Mouse (Mus musculus): ENCODE measurements around the gene Usp19.

Gene Usp19

DNA sequence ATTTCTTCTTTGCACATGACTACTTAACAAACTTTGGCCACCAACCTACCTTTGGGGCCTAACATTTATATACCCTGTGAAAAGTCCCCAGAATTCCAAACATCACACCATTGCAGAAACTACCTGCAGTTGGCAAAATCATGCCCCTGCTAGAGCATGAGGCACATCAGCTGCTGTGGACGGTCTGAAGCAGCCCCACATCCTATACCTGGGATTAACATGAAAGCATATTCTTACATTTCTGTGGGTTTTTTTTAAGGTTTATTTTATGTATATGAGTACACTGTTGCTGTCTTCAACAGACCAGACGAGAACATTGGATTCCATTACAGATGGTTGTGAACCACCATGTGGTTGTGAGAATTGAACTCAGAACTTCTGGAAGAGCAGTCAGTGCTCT is 24.2 kb upstream of the Usp19 start:
- no peak for DNase-seq (ENCODE audit: low read depth, low spot score)

DNA sequence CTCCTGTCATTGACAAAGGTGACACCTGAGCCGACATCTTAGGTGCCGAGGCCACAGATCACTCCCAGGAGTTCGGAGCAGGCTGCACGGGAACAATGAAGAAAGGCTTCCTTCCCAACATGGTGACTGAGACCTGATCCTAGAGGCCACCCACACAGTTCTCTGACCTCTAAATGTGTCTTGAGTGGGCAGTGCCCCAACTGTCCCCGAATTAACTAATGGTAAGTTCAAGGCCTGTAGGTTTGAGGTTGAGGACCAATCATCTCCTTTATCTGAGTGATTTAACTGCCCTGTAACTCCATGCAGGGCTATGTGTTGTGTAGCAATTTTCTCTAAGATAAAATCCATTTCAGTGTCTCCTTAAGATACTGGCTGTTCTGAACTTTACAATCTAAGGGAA is 21.0 kb upstream of the Usp19 start:
- DNase-seq (ENCODE audit: low read depth, low spot score) = no peak

DNA sequence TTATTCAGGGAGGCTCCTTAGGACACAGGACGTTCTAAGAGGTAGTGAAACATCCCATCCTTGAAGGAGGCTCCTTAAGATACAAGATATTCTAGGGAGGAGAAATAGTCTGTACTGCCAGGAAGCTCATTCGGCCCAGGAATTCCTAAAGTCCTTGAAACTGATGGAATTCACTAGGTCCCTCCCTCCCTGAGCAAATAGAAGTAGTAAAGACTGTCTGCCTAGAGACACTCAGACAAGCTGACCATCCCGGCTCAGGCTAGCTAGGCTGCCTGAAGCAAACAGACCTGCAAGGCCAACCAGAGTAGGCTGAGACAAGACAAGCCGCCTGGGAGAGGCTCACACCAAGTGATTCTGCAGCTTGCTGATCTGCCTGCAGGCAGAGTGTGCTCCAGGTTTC is 20.6 kb upstream of the Usp19 start:
- DNase-seq (ENCODE audit: low read depth, low spot score) = no peak

DNA sequence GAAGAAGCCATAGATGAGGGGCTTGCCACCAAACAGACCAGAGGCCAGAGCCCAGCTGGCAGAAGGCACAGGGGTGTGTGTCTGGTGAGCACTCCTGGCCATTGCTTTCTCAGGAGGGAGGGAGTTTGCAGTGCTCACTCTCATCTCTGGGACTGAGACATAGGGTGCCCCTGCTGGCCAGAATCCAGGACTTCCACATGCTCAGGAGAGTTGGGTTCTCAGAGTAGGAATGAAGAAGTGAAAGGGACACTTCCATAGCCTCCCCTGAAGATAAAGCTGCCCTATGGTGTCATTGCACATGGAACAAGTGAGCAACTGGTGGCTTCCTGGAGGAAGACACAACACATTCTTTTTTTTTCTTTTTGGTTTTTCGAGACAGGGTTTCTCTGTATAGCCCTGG is 15.9 kb upstream of the Usp19 start:
- no peak for DNase-seq (ENCODE audit: low read depth, low spot score)

DNA sequence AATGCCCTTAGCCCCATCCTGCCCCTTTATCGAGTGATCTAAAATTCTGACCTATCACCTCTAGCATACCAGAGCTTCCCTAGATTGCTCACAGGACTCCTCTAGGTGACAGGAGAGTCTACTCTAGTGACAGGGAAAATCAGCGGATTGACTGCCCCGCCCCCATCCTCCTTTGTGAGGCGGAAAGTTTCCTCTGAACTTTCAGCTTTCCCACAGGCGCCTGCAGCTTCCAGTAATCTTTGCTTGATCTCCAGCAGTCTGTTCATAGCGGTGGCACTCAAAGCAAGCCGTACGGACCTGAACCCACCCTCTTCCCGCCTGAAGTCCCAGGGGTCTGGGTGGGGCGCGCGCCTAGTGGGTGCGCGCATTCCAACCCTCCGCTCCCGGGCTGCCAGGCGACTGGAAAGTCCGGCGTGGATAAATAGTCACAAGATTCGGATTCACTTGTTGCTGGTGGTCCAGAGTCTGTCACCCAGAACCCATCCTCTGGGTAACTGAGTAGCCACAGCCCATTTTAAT is 11.7 kb upstream of the Usp19 start:
- DNase-seq (ENCODE audit: low read depth, low spot score) = peak; percentile 75

DNA sequence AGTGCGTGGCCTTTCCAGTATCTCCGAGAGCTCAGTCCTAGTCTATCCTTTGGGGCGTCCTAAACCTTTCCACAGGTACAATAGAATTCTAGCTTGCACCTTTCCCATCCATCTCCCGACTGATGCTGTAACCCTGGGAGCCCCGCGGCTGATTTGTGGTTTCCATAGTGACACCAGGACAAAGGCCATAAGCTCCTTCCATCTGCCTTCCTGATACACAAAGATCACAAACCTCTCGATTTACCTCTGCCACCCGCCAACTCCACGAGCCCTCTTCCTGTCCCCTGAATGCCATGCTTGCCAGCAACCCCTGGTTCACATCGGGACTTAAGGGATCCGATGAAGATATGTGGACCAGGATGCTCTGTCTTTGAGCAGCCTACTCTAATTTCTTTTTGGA is 11.2 kb upstream of the Usp19 start:
- no peak for DNase-seq (ENCODE audit: low read depth, low spot score)

DNA sequence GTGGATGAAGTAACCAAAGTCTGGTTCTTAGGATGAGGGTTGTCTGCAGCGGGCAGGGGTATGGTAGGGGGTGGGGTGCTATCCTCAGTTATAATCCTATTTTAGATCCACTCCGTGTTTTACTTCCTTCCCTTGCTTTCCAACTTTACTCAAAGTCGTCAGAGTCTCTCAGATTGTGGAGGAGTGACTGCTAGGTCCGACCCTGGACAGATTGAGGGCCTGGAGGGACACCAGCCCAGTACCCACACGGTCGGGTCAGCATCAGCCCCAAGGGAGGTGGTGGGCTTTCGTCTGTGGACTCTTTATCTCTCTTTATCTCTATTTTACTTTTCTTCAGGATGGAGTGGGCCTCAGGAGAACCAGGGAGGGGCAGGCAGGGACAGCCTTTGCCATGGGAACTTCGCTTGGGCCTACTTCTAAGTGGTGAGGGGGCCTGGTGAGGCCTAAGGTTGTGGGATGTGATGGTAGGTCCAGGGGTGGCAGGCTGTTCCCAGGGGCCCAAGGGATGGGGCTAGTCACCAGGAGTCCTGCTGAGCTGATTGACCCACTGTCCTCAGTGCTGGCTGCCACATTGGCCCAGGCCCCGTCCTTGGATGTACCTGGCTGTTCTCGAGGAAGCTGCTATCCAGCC is 10.6 kb upstream of the Usp19 start, which contains the start of gene Lamb2:
Gene Lamb2, plus strand, starts transcription at position 16 of the 631 bp plus-strand sequence.
- DNase-seq (ENCODE audit: low read depth, low spot score) = peak; percentile 74

DNA sequence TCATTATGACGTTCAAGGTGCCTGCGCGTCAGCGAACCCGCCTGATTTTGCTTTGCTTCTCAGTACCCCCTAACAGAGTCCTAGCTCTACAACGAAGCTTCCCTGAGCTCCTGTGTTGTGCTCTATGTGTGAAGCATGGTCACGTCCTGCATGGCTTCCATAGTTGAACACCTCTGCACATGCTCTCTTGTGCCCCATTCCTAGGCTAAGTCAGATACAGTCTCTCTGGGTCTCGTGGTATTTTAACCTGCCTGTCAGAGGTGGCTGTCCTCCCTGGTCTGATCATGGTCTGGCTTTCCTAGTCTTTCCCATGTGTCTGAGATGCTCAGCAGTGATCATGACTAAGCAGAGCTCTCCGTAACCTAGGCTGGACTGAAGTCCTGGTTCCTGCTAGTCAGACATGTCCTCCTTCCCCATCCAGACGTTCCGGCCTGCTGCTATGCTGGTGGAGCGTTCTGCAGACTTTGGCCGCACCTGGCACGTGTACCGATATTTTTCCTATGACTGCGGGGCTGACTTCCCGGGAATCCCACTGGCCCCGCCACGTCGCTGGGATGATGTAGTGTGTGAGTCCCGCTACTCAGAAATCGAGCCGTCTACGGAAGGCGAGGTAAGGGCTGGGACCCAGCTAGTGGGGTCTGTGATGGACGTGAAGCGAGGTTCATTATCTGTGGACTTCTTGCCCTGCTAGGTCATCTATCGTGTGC is 9.4 kb upstream of the Usp19 start:
- no peak for DNase-seq (ENCODE audit: low read depth, low spot score)

DNA sequence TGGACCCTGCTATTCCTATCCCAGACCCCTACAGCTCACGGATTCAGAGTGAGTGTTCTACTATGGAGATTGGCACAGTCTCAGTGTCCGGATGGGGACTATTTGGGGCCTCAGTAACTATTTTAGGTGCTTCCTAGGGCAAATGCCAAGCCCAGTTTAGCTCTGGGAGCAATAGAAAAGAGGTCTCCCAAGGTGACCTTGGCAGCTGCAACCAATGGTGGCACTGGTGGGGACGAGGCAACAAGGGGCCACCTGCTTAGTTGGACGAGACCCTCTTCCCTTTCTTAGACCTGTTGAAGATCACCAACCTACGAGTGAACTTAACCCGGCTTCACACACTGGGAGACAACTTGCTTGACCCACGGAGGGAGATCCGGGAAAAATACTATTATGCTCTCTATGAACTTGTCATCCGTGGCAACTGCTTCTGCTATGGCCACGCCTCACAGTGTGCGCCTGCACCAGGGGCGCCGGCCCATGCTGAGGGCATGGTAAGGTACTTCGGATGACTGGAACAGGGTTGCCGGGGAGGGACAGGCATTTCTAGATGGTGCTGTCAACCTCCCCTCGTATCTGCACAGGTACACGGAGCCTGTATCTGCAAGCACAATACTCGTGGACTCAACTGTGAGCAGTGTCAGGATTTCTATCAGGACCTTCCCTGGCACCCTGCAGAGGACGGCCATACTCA is 8.7 kb upstream of the Usp19 start:
- DNase-seq (ENCODE audit: low read depth, low spot score) = no peak

DNA sequence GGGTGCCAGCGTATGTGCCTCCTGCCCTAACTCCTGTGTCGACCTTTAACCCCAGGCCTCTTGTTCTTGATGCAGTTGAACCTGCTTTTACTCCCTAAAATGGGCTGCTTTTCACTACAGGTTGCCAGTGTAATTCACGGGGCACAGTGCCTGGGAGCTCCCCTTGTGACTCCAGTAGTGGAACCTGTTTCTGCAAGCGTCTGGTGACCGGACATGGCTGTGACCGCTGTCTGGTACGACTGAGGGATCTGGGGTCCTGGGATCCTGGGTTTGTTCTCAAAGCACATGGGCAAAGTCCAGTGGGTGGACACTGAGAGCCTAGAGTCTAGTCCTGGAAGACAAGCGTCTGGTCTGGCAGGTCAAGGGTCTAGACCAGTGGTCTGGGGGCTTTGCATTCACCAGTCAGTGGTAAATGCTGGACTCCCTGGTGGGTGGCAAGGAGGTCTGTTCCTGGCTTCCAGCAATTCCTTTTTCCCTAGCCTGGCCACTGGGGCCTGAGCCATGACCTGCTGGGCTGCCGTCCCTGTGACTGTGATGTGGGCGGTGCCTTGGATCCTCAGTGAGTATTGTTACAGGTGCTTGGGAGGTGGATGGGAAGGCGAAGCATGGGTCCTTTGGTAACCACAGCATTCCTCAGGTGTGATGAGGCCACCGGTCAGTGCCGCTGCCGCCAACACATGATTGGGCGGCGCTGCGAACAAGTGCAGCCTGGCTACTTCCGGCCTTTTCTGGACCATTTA is 7.2 kb upstream of the Usp19 start:
- DNase-seq (ENCODE audit: low read depth, low spot score) = no peak

DNA sequence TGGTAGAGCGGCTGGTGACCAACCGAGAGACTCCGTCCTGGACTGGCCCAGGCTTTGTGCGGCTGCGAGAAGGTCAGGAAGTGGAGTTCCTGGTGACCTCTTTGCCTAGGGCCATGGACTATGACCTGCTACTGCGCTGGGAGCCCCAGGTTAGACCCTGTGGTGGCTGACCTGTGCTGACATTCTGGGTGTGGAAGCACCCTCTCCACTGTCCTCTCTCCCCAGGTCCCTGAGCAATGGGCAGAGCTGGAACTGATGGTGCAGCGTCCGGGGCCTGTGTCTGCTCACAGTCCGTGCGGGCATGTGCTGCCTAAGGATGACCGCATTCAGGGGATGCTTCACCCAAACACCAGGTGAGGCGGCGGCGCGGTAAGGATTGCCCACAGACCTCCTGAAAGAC is 6.4 kb upstream of the Usp19 start:
- DNase-seq (ENCODE audit: low read depth, low spot score) = no peak

DNA sequence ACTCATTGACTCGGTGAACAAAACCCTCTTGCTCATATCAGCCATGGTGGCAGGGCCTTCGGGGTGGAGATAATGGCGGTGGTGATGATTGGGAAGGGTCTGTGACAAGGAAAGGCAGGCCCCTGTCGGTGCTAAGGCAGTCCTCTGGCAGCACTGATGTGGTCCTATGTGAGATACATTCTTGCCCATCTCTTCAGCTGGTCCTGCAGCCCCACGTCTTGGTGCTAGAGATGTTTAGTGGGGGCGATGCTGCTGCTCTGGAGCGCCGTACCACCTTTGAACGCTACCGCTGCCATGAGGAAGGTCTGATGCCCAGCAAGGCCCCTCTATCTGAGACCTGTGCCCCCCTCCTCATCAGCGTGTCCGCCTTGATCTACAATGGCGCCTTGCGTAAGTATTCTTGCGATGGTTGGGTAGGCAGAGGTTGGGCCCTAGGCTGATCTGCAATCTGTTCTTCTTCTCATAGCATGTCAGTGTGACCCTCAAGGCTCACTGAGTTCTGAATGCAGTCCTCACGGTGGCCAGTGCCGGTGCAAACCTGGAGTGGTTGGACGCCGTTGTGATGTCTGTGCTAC is 5.0 kb upstream of the Usp19 start:
- no peak for DNase-seq (ENCODE audit: low read depth, low spot score)

DNA sequence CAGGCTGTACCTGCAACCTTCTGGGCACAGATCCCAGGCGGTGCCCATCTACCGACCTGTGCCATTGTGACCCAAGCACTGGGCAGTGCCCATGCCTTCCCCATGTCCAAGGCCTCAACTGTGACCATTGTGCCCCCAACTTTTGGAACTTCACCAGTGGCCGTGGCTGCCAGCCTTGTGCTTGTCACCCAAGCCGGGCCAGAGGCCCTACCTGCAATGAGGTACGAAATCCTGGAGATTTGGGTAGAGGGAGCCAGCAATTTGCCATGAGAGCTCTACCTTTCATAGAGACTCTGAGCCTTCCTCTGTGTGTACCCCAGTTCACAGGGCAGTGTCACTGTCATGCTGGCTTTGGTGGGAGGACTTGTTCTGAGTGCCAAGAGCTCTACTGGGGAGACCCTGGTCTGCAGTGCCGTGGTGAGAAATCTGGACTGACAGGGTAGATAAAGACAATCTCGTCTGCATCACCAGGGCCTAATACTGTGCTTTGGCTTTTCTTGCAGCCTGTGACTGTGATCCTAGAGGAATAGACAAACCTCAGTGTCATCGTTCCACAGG is 3.4 kb upstream of the Usp19 start:
- no peak for DNase-seq (ENCODE audit: low read depth, low spot score)

DNA sequence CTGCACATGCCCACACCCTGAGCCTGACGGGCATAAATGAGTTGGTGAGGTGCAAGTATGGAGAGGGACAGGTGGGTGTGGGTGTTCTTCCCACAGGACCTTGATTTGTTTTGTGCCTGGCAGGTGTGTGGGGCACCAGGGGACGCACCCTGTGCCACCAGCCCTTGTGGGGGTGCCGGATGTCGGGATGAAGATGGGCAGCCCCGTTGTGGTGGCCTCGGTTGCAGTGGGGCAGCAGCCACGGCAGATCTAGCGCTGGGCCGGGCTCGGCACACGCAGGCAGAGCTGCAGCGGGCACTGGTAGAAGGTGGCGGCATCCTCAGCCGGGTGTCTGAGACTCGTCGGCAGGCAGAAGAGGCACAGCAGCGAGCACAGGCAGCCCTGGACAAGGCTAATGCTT is 2.0 kb upstream of the Usp19 start:
- DNase-seq (ENCODE audit: low read depth, low spot score) = no peak

DNA sequence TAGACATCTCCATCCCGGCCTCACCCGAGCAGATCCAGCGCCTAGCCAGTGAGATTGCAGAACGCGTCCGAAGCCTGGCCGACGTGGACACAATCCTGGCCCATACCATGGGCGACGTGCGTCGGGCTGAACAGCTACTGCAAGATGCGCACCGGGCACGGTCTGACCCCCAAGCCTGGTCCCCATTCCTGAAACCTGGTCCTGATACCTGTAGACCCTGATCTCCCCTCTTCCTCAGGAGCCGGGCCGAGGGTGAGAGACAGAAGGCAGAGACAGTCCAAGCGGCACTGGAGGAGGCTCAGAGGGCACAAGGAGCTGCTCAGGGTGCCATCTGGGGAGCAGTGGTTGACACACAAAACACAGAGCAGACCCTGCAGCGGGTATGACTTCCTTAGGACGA is 1.2 kb upstream of the Usp19 start:
- DNase-seq (ENCODE audit: low read depth, low spot score) = no peak

DNA sequence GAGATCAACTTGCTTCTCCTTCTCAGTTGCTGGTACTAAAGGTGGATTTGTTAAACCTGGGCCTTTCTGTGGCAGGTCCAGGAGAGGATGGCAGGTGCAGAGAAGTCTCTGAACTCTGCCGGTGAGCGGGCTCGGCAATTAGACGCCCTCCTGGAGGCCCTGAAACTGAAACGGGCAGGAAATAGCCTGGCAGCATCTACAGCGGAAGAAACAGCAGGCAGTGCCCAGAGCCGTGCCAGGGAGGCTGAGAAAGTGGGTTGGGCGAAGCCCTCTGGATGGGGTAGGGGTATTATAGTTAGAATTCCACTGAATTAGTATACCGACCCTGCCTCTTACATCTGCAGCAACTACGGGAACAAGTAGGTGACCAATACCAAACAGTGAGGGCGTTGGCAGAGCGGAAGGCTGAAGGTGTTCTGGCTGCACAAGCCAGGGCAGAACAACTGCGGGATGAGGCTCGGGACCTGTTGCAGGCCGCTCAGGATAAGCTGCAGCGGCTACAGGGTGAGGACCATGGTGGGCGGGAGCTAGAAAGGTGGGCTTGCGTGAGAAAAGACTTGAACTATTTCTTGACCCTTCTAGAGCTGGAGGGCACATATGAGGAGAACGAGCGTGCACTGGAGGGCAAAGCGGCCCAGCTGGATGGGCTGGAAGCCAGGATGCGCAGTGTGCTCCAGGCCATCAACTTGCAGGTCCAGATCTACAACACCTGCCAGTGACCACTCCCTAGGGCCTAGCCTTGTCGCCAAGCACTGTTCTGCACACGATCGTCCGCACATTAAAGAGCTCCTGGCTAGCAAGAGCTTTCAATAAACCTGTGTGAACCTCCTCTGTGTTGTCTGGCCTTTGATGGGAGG is 472 bp upstream of the Usp19 start:
- no peak for DNase-seq (ENCODE audit: low read depth, low spot score)

DNA sequence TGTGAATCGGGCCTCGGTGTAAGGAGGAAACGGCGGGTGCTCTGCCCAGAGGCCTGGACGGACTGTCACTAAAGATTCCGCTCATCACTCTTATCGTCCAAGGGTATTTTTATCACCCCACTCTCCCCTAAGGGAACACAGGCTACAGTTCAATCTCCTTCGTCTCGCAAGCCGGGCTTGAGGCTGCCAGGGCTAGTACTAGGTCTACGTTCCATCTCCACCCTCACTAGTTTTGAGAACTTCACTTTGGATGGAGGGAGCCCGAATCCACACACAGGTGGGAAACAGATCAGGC is 831 bp downstream of the Usp19 start:
- DNase-seq (ENCODE audit: low read depth, low spot score) = no peak

DNA sequence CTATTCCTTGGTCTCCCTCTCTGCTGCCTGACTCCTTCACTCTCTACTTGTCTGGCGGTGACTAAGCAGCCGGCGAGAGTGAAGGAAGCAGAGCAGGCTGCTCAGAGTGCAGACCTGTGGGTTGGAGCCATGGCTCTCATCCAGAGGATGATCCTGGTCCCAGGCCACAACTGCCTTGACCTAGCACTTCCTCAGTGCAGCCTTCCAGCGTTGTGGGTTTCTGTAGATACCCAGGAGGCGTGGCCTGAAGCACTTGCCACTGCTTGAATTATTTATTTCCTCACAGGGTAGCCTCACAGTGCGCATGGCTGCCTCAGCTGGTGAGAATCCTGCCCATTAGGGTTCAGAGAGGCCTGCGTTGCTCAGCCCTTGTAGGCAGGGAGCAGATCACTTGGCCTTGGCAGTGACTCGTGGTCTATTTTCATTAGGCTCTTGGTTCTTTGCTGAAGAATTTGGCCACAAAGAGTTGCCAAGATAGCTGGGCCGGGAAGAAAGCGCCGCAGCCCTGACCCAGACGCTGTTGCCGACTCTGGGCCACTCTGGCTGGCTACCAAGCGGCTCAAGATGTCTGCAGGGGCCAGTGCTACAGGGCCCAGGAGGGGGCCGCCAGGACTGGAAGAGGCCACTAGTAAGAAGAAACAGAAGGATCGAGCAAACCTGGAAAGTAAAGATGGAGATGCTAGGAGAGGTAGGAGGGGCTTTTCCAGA is 1.8 kb downstream of the Usp19 start:
- no peak for DNase-seq (ENCODE audit: low read depth, low spot score)

DNA sequence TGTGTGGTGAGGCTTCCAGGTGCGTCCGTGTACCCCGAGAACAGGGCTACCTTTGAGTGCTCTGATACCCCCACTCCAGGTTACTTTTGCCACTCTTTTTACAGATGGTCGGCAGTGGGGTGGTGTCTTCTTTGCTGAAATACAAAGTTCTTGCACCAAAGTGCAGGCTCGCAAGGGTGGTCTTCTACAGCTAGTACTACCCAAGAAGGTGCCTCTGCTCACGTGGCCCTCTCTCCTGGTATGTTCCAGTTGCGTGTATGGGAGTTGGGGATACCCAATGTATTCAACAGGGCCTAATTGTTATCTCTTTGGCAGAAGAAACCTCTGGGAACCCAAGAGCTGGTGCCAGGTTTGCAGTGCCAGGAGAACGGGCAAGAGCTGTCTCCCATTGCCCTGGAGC is 2.8 kb downstream of the Usp19 start:
- DNase-seq (ENCODE audit: low read depth, low spot score) = no peak
